13 mouse cellular contexts compared by ENCODE assay signal in genomic region chr2:118118045-118118444, GRCm38 (mm10).
"Had no signal": no experiment of that assay in that cellular context is flagged by ENCODE, and none has a peak within 500 bp of the region (broad histone marks: within the 10 kb centered on the region; RNA-seq: fewer than 3 reads in every experiment).

No protein-coding gene starts in this region.

- H3K4me2 ChIP-seq: intestine, embryonic 15.5 days; limb, embryonic 12.5 days; liver, embryonic 15.5 days; midbrain, embryonic 11.5 days; midbrain, embryonic 15.5 days; neural tube, embryonic 13.5 days had no signal

- H3K4me3 ChIP-seq: intestine, embryonic 15.5 days; layer of hippocampus, adult 2 months; limb, embryonic 12.5 days; liver, embryonic 15.5 days; midbrain, embryonic 15.5 days; neural tube, embryonic 13.5 days had no signal

- ATAC-seq: intestine, embryonic 15.5 days; midbrain, embryonic 15.5 days had no signal

- H3K4me1 ChIP-seq: liver, embryonic 15.5 days had no signal

- H3K27me3 ChIP-seq: intestine, embryonic 15.5 days had no signal

- H3K27ac ChIP-seq: intestine, embryonic 15.5 days; layer of hippocampus, adult 2 months; limb, embryonic 12.5 days; liver, embryonic 15.5 days; midbrain, embryonic 15.5 days; neural tube, embryonic 13.5 days had no signal

- DNase-seq: kidney, adult 9 months; lung, postnatal 36 days; retina, postnatal 1 day; right cerebral cortex, postnatal 4 days; spleen, adult 18-20 months; thymus, postnatal 36 days had no signal

- H3K9me3 ChIP-seq: intestine, embryonic 15.5 days; limb, embryonic 12.5 days; liver, embryonic 15.5 days; midbrain, embryonic 15.5 days; neural tube, embryonic 13.5 days had no signal

- H3K9ac ChIP-seq: intestine, embryonic 15.5 days; limb, embryonic 12.5 days; liver, embryonic 15.5 days; midbrain, embryonic 15.5 days; neural tube, embryonic 13.5 days had no signal

- H3K36me3 ChIP-seq: liver, embryonic 15.5 days; midbrain, embryonic 15.5 days; neural tube, embryonic 13.5 days had no signal
